Mouse (Mus musculus) lung, embryonic 15.5 days (tissue): Measurements from ENCODE around the gene Usp17lb. TPM values are rescaled to one million over a fixed set of nuclear protein-coding genes. Genes with fewer than 3 reads are reported as not detected.
"Not testable (repeated sequence)": the region's sequence is repeated elsewhere in the genome, so short reads cannot be mapped to it uniquely, and the experiment has no call there.

Experiments
- ATAC-seq: fragments of 200-750 bp; cut with Nextera tagmentation; 2 replicates; pipeline ENCODE4 v1.8.0; 2017; ENCODE audit warnings: moderate number of reproducible peaks, borderline replicate concordance; ENCODE audit not compliant: low FRiP score, low TSS enrichment; ENCODE audit errors: extremely low read depth
- H3K27ac ChIP-seq: fragments of 300-500 bp; sonication (generic); 2 replicates; pipeline ENCODE4 v1.5.1; 2015; ENCODE audit warnings: moderate library complexity, mild to moderate bottlenecking, inconsistent platforms
- H3K27me3 ChIP-seq: fragments of 300-500 bp; sonication (generic); 2 replicates; pipeline ENCODE4 v1.6.1; 2015; ENCODE audit warnings: inconsistent platforms
- H3K36me3 ChIP-seq: fragments of 300-500 bp; sonication (generic); 2 replicates; pipeline ENCODE4 v1.6.1; 2015; ENCODE audit warnings: inconsistent platforms
- H3K4me1 ChIP-seq: fragments of 300-500 bp; sonication (generic); 2 replicates; pipeline ENCODE4 v1.6.1; 2015; ENCODE audit warnings: inconsistent platforms
- H3K4me2 ChIP-seq: fragments of 300-500 bp; sonication (generic); 2 replicates; pipeline ENCODE4 v1.6.1; 2015; ENCODE audit warnings: inconsistent platforms, mild to moderate bottlenecking, moderate library complexity
- H3K4me3 ChIP-seq: fragments of 300-500 bp; sonication (generic); 2 replicates; pipeline ENCODE4 v1.5.1; 2015; ENCODE audit warnings: mild to moderate bottlenecking, inconsistent platforms
- H3K9ac ChIP-seq: fragments of 300-500 bp; sonication (generic); 2 replicates; pipeline ENCODE4 v1.6.1; 2015; ENCODE audit warnings: inconsistent platforms
- H3K9me3 ChIP-seq: fragments of 300-500 bp; sonication (generic); 2 replicates; pipeline ENCODE4 v1.6.1; 2016; ENCODE audit warnings: inconsistent platforms
- WGBS: fragments of 180-500 bp; shearing (Covaris S2); methylation state at CpG from one replicate; pipeline ENCODE4 v1.1.7; 2015; 5-methylcytosine and 5-hydroxymethylcytosine counted together
- polyA plus RNA-seq: library from polyadenylated mRNA; unstranded; fragments of >200 nt; fragmentation: Nextera tagmentation; extraction: Ambion mirVana; gene quantifications from 2 replicates; pipeline ENCODE4 v1.2.1, GENCODE M21; 2015

The Usp17lb gene
- not detected in 2 replicates for polyA plus RNA-seq

GRCm38 (mm10) chr7:104842503-104842902, at the start of gene Usp17lb:
Usp17lb (minus strand) TSS chr7:104842603.
- no peaks in the 10 kb centered on the region for H3K36me3 ChIP-seq
- no peak for ATAC-seq
- H3K4me3 ChIP-seq, result no peak within 1 kb of the TSS
- WGBS, result 57% methylated on average over 1 of the region's 1 CpGs
- no peaks in the 10 kb centered on the region for H3K27me3 ChIP-seq
- no peak within 1 kb of the TSS for H3K4me2 ChIP-seq
- H3K27ac ChIP-seq, result no peak within 1 kb of the TSS
- no peaks in the 10 kb centered on the region for H3K9me3 ChIP-seq
- H3K9ac ChIP-seq, result no peak within 1 kb of the TSS
- H3K4me1 ChIP-seq, result no peaks in the 10 kb centered on the region

GRCm38 (mm10) chr7:104877731-104878130, 35.3 kb upstream of the Usp17lb start, which contains the start of gene Olfr665:
Olfr665 (plus strand) TSS chr7:104878031.
- 24% methylated on average over 1 of the region's 1 CpGs for WGBS
- H3K36me3 ChIP-seq, result no peaks in the 10 kb centered on the region
- H3K4me1 ChIP-seq, result no peaks in the 10 kb centered on the region
- no peaks in the 10 kb centered on the region for H3K27me3 ChIP-seq
- H3K4me2 ChIP-seq, result no peak within 1 kb of the TSS
- H3K4me3 ChIP-seq, result no peak within 1 kb of the TSS
- H3K9me3 ChIP-seq, result no peaks in the 10 kb centered on the region
- no peak within 1 kb of the TSS for H3K9ac ChIP-seq
- no peak for ATAC-seq
- no peak within 1 kb of the TSS for H3K27ac ChIP-seq

GRCm38 (mm10) chr7:104861381-104861780, 19.0 kb upstream of the Usp17lb start:
- no peaks in the 10 kb centered on the region for H3K36me3 ChIP-seq
- WGBS, result 47% methylated on average over 3 of the region's 3 CpGs
- no peak overlapping the region for H3K4me3 ChIP-seq
- H3K4me2 ChIP-seq, result no peak overlapping the region
- H3K9ac ChIP-seq, result no peak overlapping the region
- H3K9me3 ChIP-seq, result no peaks in the 10 kb centered on the region
- no peaks in the 10 kb centered on the region for H3K27me3 ChIP-seq
- H3K4me1 ChIP-seq, result no peaks in the 10 kb centered on the region
- H3K27ac ChIP-seq, result no peak overlapping the region
- no peak for ATAC-seq

- no peak for ATAC-seq
- no peaks in the 10 kb centered on the region for H3K27me3 ChIP-seq
- H3K4me2 ChIP-seq, result no peak overlapping the region
- H3K4me1 ChIP-seq, result no peaks in the 10 kb centered on the region
- no peak overlapping the region for H3K4me3 ChIP-seq
- H3K36me3 ChIP-seq, result no peaks in the 10 kb centered on the region
- H3K27ac ChIP-seq, result no peak overlapping the region
- H3K9me3 ChIP-seq, result no peaks in the 10 kb centered on the region
- no peak overlapping the region for H3K9ac ChIP-seq
- 56% methylated on average over 1 of the region's 1 CpGs for whole genome bisulfite sequencing
Observed at GRCm38 (mm10) chr7:104857683-104858082, 15.3 kb upstream of the Usp17lb start.

- WGBS, result 60% methylated on average over 2 of the region's 2 CpGs
Observed at GRCm38 (mm10) chr7:104856709-104857108, 14.3 kb upstream of the Usp17lb start, which contains the start of gene Usp17la. Usp17la (plus strand) TSS chr7:104857009.

GRCm38 (mm10) chr7:104855248-104855750, 12.9 kb upstream of the Usp17lb start:
- Histone ChIP-seq H3K4me3 (no peak overlapping the region), H3K4me1 (no peaks in the 10 kb centered on the region), H3K36me3 (no peaks in the 10 kb centered on the region), H3K9me3 (no peaks in the 10 kb centered on the region), H3K9ac (no peak overlapping the region), H3K4me2 (no peak overlapping the region), H3K27me3 (no peaks in the 10 kb centered on the region), H3K27ac (no peak overlapping the region)
- no peak for ATAC-seq
- 65% methylated on average over 3 of the region's 3 CpGs for WGBS

More at GRCm38 (mm10) chr7:104856709-104857108, 14.3 kb upstream of the Usp17lb start, which contains the start of gene Usp17la:
- ATAC-seq, H3K4me1 ChIP-seq, H3K9ac ChIP-seq, H3K36me3 ChIP-seq, H3K9me3 ChIP-seq, H3K27me3 ChIP-seq, H3K4me2 ChIP-seq, H3K27ac ChIP-seq, H3K4me3 ChIP-seq: not testable (repeated sequence)

- H3K9ac ChIP-seq, H3K4me2 ChIP-seq, H3K4me3 ChIP-seq, ATAC-seq, H3K4me1 ChIP-seq, H3K27me3 ChIP-seq, H3K36me3 ChIP-seq, H3K27ac ChIP-seq, H3K9me3 ChIP-seq: not testable (repeated sequence)
- 74% methylated on average over 2 of the region's 2 CpGs for WGBS
Observed at GRCm38 (mm10) chr7:104851546-104851945, 9.1 kb upstream of the Usp17lb start.

GRCm38 (mm10) chr7:104843731-104844287, 1.4 kb upstream of the Usp17lb start:
- no peak overlapping the region for H3K27ac ChIP-seq
- no peaks in the 10 kb centered on the region for H3K4me1 ChIP-seq
- H3K4me3 ChIP-seq, result no peak overlapping the region
- WGBS, result 72% methylated on average over 1 of the region's 1 CpGs
- H3K27me3 ChIP-seq, result no peaks in the 10 kb centered on the region
- H3K9me3 ChIP-seq, result no peaks in the 10 kb centered on the region
- no peaks in the 10 kb centered on the region for H3K36me3 ChIP-seq
- H3K9ac ChIP-seq, result no peak overlapping the region
- no peak for ATAC-seq
- H3K4me2 ChIP-seq, result no peak overlapping the region

GRCm38 (mm10) chr7:104810335-104810734, 32.1 kb downstream of the Usp17lb start:
- H3K4me2 ChIP-seq, H3K27me3 ChIP-seq, H3K4me3 ChIP-seq, H3K27ac ChIP-seq, H3K9me3 ChIP-seq, ATAC-seq, H3K36me3 ChIP-seq, H3K9ac ChIP-seq, H3K4me1 ChIP-seq: not testable (repeated sequence)
- 82% methylated on average over 8 of the region's 8 CpGs for WGBS

- Histone ChIP-seq H3K9me3 (no peaks in the 10 kb centered on the region), H3K4me1 (no peaks in the 10 kb centered on the region), H3K36me3 (no peaks in the 10 kb centered on the region), H3K4me2 (no peak overlapping the region), H3K27ac (no peak overlapping the region), H3K9ac (no peak overlapping the region), H3K27me3 (no peaks in the 10 kb centered on the region), H3K4me3 (no peak overlapping the region)
- ATAC-seq, result no peak
- 58% methylated on average over 1 of the region's 1 CpGs for WGBS
Observed at GRCm38 (mm10) chr7:104790796-104791195, 51.6 kb downstream of the Usp17lb start.
